ENCODE assay signal across 9 mouse cellular contexts in the genomic region with DNA sequence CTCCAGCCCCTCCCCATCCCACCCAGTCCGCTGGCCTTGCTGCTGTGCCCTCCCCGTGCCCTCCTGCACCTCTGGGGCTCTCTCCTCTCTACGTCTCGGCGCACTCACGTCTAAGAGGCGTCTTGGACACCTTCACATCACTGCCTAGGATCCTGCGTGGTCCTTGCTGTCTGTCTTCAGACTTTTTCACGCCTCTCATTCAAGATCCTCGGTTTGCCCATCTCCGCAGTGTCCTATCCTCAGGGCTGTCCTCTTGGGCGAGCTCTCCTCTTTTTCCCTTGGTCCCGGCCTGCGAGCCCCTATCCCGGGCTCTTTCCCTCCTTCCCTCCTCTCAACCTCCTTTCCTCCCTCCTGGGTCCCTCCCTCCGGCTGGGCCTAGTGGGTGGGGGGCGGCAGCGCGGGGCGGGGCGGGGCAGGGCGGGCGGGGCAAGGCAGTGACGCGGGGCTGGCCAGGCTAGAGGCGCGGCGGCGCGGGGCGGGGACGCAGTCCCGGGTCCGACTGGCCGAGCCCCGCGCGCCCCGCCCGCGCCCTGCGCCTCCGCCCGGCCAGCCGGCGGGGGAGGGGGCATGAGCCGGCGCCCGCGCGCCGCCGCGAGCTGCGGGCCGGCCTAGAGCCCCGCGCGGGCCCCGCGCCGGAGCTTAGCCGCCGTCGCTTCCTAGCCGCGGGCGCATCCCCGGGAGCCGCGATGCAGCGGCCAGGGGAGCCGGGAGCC. TPM values are rescaled to one million over a fixed set of nuclear protein-coding genes. Genes with fewer than 3 reads are reported as not detected.
DNase-seq lines count a peak whose midpoint lies in the region; ATAC-seq and TF ChIP-seq lines count a peak whose summit lies in the region.
"Had no signal": no experiment of that assay in that cellular context is flagged by ENCODE, and none has a peak within 500 bp of the region (broad histone marks: within the 10 kb centered on the region; RNA-seq: fewer than 3 reads in every experiment).

A gene (plus strand): TSS at position 568 of the 713 bp plus-strand sequence.

- peak within 1 kb of the TSS; percentile 38; the same call in 1 of the 2 replicates for H3K27ac ChIP-seq in liver, embryonic 11.5 days (ENCODE audit: low read depth, low read length)
- H3K27ac ChIP-seq in embryonic fibroblast, embryonic 13.5 days (ENCODE audit: insufficient read depth, low read length), result no peak within 1 kb of the TSS
- H3K27ac ChIP-seq in limb, embryonic 11.5 days (replicated peaks; ENCODE audit: low read depth, low read length), result no peak within 1 kb of the TSS
- H3K27ac ChIP-seq in neural tube, embryonic 14.5 days (ENCODE audit: low read depth, low read length), result no peak within 1 kb of the TSS

- peak within 1 kb of the TSS; percentile 68 for H3K4me2 ChIP-seq in liver, embryonic 11.5 days
- H3K4me2 ChIP-seq in limb, embryonic 11.5 days (ENCODE audit: low read depth, severe bottlenecking), result peak within 1 kb of the TSS; percentile 95
- peak within 1 kb of the TSS; percentile 44 for H3K4me2 ChIP-seq in neural tube, embryonic 14.5 days (ENCODE audit: low read depth, low read length)

- no peak for TF ChIP-seq POLR2A in embryonic fibroblast, embryonic 13.5 days (IDR thresholded peaks at IDR 0.05; ENCODE audit: low read depth, low read length)

- H3K36me3 ChIP-seq in liver, embryonic 11.5 days (ENCODE audit: control insufficient read depth, insufficient read depth, low read length), result no peaks in the 10 kb centered on the region
- no peaks in the 10 kb centered on the region for H3K36me3 ChIP-seq in limb, embryonic 11.5 days (ENCODE audit: control insufficient read depth, insufficient read depth, low read length)
- no peaks in the 10 kb centered on the region for H3K36me3 ChIP-seq in neural tube, embryonic 14.5 days (ENCODE audit: control insufficient read depth, insufficient read depth, low read length)

- no peak within 1 kb of the TSS; the same call in 1 of the 2 replicates for H3K9ac ChIP-seq in liver, embryonic 11.5 days (ENCODE audit: low read depth, low read length)
- no peak within 1 kb of the TSS; the same call in 1 of the 2 replicates for H3K9ac ChIP-seq in limb, embryonic 11.5 days (ENCODE audit: low read length)
- H3K9ac ChIP-seq in neural tube, embryonic 14.5 days (replicated peaks; ENCODE audit: low read depth, low read length), result 0 out of 2 replicates have a peak within 1 kb of the TSS, but pooled peaks have one; percentile 21

- no peak for DNase-seq in liver, embryonic 11.5 days (ENCODE audit: low spot score)
- DNase-seq in liver, result no peak
- peak; percentile 55 for DNase-seq in limb, embryonic 11.5 days (ENCODE audit: low spot score)
- DNase-seq in spleen, postnatal 10 days (ENCODE audit: low spot score in 2 of 2), result no peak
- DNase-seq in adrenal gland, postnatal 4 days (ENCODE audit: low spot score in 2 of 2), result no peak
- DNase-seq in gastrocnemius, adult 18-20 months (ENCODE audit: low spot score), result no peak
- DNase-seq: cerebellum, adult 9-11 months had no signal

- no peak for TF ChIP-seq CTCF in embryonic fibroblast, embryonic 13.5 days (IDR thresholded peaks at IDR 0.05; ENCODE audit: borderline replicate concordance, insufficient read depth, low read length)

- no peak; the same call in 1 of the 2 replicates for ATAC-seq in liver, embryonic 11.5 days (replicated peaks; ENCODE audit: low FRiP score)
- 0 out of 2 replicates have a peak, but pooled peaks have one; percentile 35 for ATAC-seq in limb, embryonic 11.5 days (ENCODE audit: insufficient number of reproducible peaks, low FRiP score, low TSS enrichment, low read depth)
- peak; percentile 15; the same call in 1 of the 2 replicates for ATAC-seq in neural tube, embryonic 14.5 days (ENCODE audit: low read depth)

- 1% methylated on average over 46 of the region's 73 CpGs for WGBS in liver, embryonic 11.5 days
- under 1% methylated on average over 36 of the region's 73 CpGs for WGBS in limb, embryonic 11.5 days
- WGBS in neural tube, embryonic 14.5 days, result under 1% methylated on average over 46 of the region's 73 CpGs

- no peaks in the 10 kb centered on the region for H3K9me3 ChIP-seq in liver, embryonic 11.5 days (ENCODE audit: control insufficient read depth, low read length)
- H3K9me3 ChIP-seq in limb, embryonic 11.5 days (ENCODE audit: control insufficient read depth, low read length), result no peaks in the 10 kb centered on the region
- H3K9me3 ChIP-seq in neural tube, embryonic 14.5 days (ENCODE audit: control insufficient read depth, low read length), result no peaks in the 10 kb centered on the region

- peak within 1 kb of the TSS; percentile 51 for H3K4me3 ChIP-seq in liver, embryonic 11.5 days (ENCODE audit: low read depth, low read length)
- peak within 1 kb of the TSS; percentile 7; the same call in 1 of the 2 replicates for H3K4me3 ChIP-seq in embryonic fibroblast, embryonic 13.5 days (ENCODE audit: insufficient read depth, low read length)
- H3K4me3 ChIP-seq in limb, embryonic 11.5 days (ENCODE audit: low read depth, low read length), result peak within 1 kb of the TSS; percentile 39
- peak within 1 kb of the TSS; percentile 24 for H3K4me3 ChIP-seq in neural tube, embryonic 14.5 days (ENCODE audit: low read depth, low read length)

- H3K4me1 ChIP-seq in liver, embryonic 11.5 days (replicated peaks; ENCODE audit: control insufficient read depth, insufficient read depth, low read length), result no peaks in the 10 kb centered on the region
- H3K4me1 ChIP-seq in embryonic fibroblast, embryonic 13.5 days (ENCODE audit: control insufficient read depth, insufficient read depth, low read length), result no peaks in the 10 kb centered on the region; the same call in 1 of the 2 replicates
- H3K4me1 ChIP-seq in limb, embryonic 11.5 days (ENCODE audit: control insufficient read depth, insufficient read depth, low read length), result peaks cover 26% of the 10 kb centered on the region
- H3K4me1 ChIP-seq in neural tube, embryonic 14.5 days (ENCODE audit: control insufficient read depth, insufficient read depth, low read length), result 0 out of 2 replicates have a peak, but pooled peaks cover 3% of the 10 kb centered on the region

- H3K27me3 ChIP-seq in liver, embryonic 11.5 days (replicated peaks; ENCODE audit: control insufficient read depth, insufficient read depth, low read length), result peaks cover 100% of the 10 kb centered on the region
- H3K27me3 ChIP-seq in limb, embryonic 11.5 days (ENCODE audit: control insufficient read depth, insufficient read depth, low read length), result peaks cover 95% of the 10 kb centered on the region
- H3K27me3 ChIP-seq in neural tube, embryonic 14.5 days (ENCODE audit: control insufficient read depth, insufficient read depth, low read length), result peaks cover 50% of the 10 kb centered on the region

RNA-seq across cellular contexts. Expression of the gene that starts here (rescaled TPM):
- 21.2 and 22.3 TPM in 2 replicates for polyA plus RNA-seq in liver, embryonic 11.5 days (2014; fragmentation: Nextera tagmentation; extraction: Ambion mirVana)
- 0.94 and 4.7 TPM in 2 replicates for polyA plus RNA-seq in embryonic fibroblast, embryonic 13.5 days (2011; ENCODE audit: insufficient read length, low read depth, missing spikeins)
- polyA plus RNA-seq in limb, embryonic 11.5 days (2014; fragmentation: Nextera tagmentation; extraction: Ambion mirVana), result 1.3 and 1.4 TPM in 2 replicates
- polyA plus RNA-seq in neural tube, embryonic 14.5 days (2014; fragmentation: Nextera tagmentation; extraction: Ambion mirVana), result not detected in 2 replicates
- total RNA-seq in adrenal gland, postnatal 4 days (2021), result under 1 TPM in 1 of 2 experiments, not detected in 1; 0.28 TPM
- not detected for total RNA-seq in gastrocnemius, adult 18-20 months (2021)

Comparison
In these comparisons a context has a peak if more than half of its experiments do, and no peak if none do; other contexts are left out.
1. Peak in ATAC-seq, H3K4me3 ChIP-seq, H3K9ac ChIP-seq and H3K4me2 ChIP-seq in neural tube, embryonic 14.5 days; RNA of the gene not detected or under 1 TPM.
2. H3K4me2 ChIP-seq: peak in every context shown above with its lines; median percentile 95 in limb, embryonic 11.5 days; 68 in liver, embryonic 11.5 days; 44 in neural tube, embryonic 14.5 days.